Mouse (Mus musculus): ENCODE data around the gene Inpp4a. TPM values are rescaled to one million over a fixed set of nuclear protein-coding genes. Genes with fewer than 3 reads are reported as not detected.

The Inpp4a gene
- 44.0 and 44.2 TPM in 2 replicates for total RNA-seq (2015)
- 23.2 and 36.3 TPM in 2 replicates for total RNA-seq (2017)

- peak; percentile 79 for ATAC-seq (ENCODE audit: poor library complexity, severe bottlenecking)
These were observed at the start of gene Inpp4a for GRCm38 (mm10) chr1:37299540-37300491. Gene Inpp4a (plus strand): TSS chr1:37299865.

DNA sequence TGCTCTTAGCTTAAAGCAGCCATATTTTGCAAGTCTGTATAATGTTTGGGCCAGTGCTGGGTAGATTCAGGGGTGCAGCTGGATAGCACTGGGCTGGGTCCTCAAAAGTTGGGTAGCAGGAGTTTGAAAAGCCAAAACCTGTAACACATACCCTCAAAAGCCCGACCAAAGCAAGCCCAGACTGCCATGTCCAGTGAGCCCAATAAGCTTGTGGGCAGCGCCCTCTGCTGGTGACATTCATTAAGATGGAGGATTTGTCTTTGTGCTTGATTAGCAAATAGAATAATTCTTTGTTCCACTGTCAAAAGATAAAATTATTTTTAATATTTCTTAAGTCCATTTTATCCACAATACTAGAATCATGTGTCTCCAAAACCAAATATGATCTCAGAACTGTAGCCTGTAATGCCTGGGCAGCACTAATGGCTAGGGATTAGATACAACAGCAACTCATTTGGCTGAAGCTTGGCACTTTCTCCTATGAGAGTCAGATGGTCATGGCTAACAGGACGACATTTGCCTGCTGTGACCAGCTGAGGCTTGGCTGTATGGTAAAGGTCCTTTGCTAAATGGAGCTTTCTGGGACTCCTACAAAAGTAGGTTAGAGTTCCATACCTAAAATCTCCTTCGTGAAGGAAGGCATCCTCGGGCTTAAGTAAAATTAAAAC lies 48.9 kb upstream of the Inpp4a start:
- ATAC-seq (ENCODE audit: poor library complexity, severe bottlenecking): peak; percentile 60; the same call in 1 of the 2 replicates

GRCm38 (mm10) chr1:37258443-37258842 lies 41.2 kb upstream of the Inpp4a start:
- ATAC-seq (ENCODE audit: poor library complexity, severe bottlenecking): no peak

GRCm38 (mm10) chr1:37272464-37272863 lies 27.2 kb upstream of the Inpp4a start:
- ATAC-seq (ENCODE audit: poor library complexity, severe bottlenecking): peak; percentile 76

DNA sequence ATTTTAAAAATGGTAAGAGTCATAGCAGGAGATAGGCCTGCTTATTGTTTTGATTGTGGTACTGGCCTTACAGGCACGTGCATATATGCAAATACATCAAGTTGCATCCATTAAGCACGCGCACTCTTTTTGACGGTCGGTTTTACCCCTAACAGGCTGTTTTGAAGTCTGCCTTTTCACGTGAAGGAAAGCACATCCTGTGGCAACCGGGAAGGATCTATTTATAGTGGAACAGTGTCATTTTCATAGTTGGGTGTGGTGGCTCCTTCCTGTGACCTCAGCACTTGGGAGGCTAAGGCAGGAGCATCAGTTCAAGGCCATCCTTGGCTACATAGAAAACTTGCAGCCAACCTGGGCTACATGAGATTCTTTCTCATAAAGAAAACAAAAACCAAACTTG lies 13.1 kb upstream of the Inpp4a start:
- no peak for ATAC-seq (ENCODE audit: poor library complexity, severe bottlenecking)

DNA sequence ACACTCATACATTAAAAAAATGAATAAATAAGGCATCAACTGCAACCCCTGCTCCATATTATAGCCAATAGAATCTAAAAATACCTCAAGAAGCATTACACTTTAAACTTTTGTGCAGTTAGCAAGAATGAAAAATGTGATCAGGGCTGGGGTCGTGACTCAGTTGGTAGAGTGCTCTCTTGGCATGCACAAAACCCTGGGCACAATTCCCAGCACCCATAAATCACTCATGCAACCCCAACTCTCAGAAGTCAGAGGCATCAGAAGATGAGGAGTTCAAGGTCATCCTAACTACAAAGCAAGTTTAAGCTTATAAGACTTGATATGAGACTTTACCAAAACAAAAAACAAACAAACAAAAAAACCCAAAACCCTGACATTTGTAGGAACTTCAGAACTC lies 11.9 kb upstream of the Inpp4a start:
- ATAC-seq (ENCODE audit: poor library complexity, severe bottlenecking): no peak

- no peak for ATAC-seq (ENCODE audit: poor library complexity, severe bottlenecking)
These were observed 11.3 kb upstream of the Inpp4a start for GRCm38 (mm10) chr1:37288181-37288935.

- ATAC-seq (ENCODE audit: poor library complexity, severe bottlenecking): no peak
These were observed 10.7 kb upstream of the Inpp4a start for GRCm38 (mm10) chr1:37288941-37289340.

GRCm38 (mm10) chr1:37296414-37296813 lies 3.3 kb upstream of the Inpp4a start:
- no peak for ATAC-seq (ENCODE audit: poor library complexity, severe bottlenecking)

DNA sequence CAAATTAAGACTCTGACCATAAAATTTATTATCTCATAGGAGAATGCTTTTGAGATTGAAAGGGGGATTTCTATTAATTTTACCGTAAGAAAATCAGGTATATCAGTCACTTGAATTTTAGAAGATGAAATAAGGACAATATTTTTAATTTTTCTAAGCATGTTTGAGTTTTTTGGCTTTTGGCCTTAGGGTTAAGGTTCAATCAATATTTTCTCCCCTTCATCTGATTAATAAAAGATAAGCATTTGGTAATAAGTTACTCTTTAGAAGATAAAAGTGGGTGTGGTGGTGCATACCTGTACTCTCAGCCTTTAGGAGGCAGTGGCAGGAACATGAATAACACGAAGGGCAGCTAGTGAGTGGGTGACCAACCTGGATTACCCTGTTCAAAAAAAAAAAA lies 761 bp upstream of the Inpp4a start:
- ATAC-seq (ENCODE audit: poor library complexity, severe bottlenecking): no peak

GRCm38 (mm10) chr1:37300650-37301049 lies 985 bp downstream of the Inpp4a start:
- ATAC-seq (ENCODE audit: poor library complexity, severe bottlenecking): peak; percentile 79

DNA sequence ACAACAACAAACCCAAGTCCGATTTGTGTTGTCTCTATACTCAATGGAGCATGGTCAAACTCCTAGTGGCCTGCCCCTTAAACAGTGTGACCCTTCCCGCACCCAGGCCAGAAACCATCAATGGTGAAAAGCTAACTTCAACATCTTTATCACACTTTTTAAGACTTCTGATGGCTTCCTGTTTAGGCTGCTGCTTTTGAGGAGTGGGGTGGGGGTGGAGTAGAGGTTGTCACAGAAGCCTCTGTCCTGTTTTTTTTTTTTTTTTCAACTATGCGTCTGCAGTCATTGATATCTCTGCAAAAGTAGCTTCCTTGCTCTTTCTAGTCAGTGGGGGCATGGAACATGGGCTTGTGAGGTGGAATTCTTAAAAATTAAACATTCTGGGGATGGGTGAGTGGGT lies 3.1 kb downstream of the Inpp4a start:
- no peak for ATAC-seq (ENCODE audit: poor library complexity, severe bottlenecking)

- ATAC-seq (ENCODE audit: poor library complexity, severe bottlenecking): no peak
These were observed 6.1 kb downstream of the Inpp4a start for GRCm38 (mm10) chr1:37305691-37306287.

- ATAC-seq (ENCODE audit: poor library complexity, severe bottlenecking): peak; percentile 65
These were observed 7.9 kb downstream of the Inpp4a start for GRCm38 (mm10) chr1:37307586-37307985.

DNA sequence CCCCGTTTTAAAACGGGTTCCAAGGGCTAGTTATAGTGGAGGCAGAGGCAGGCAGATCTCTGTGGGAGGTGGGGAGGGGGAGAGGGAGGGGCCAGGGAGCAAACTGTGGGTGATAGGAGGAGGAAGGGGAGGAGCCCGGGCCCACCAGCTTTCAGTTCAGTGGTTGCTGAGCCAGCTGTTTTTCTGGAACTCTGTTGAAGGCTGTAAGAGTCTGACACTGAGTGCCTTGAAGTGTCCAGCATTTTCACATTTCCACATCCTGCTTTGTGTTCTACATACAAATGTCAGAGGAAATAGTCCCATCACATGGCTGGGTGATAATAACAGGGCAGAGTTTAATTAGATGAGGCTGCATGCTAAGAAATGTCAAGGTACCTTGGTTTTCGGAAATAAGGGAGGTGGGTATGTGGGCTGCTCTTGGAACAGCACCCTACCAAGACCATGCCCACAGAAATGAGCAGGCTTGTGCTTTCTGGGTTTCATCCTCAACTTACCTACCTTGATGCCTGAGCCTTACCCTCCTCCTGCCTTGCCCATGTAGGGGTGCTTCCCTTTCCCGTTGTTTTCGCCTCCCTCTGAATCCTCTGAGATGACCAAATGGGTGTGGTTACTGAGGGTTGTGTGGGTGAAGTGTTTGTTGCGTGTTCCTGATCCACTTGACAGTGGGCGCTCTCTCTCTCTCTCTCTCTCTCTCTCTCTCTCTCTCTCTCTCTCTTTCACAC lies 8.5 kb downstream of the Inpp4a start:
- ATAC-seq (ENCODE audit: poor library complexity, severe bottlenecking): peak; percentile 34

- peak; percentile 71 for ATAC-seq (ENCODE audit: poor library complexity, severe bottlenecking)
These were observed 9.1 kb downstream of the Inpp4a start for GRCm38 (mm10) chr1:37308743-37309100.

DNA sequence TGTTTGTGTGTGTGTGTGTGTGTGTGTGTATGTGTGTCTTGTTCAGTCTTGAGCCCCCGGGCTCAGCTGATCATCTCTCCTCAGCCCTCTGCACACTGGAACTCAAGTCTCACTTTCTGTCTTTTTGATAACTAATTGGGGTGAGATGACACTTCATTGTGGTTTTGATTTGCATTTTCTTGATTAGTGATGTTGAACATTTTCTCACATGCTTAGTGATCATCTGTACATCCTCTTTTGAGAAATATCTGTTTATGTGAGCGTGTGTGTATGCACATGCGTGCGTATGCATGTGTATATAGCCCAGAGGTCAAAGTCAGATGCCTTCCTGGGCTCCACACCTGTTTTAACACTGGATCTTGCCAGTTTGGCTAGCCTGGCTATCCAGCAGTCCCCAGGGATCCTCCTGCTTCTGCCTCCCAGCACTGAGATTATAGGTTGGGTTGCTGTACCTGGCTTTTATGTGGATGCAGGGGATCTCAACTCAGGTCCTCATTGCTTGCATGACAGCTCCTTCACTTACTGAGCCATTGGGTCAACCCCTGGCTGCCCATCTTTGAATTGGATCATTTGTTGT lies 10.4 kb downstream of the Inpp4a start:
- ATAC-seq (ENCODE audit: poor library complexity, severe bottlenecking): no peak

- ATAC-seq (ENCODE audit: poor library complexity, severe bottlenecking): peak; percentile 36
These were observed 14.7 kb downstream of the Inpp4a start for GRCm38 (mm10) chr1:37314338-37314737.

DNA sequence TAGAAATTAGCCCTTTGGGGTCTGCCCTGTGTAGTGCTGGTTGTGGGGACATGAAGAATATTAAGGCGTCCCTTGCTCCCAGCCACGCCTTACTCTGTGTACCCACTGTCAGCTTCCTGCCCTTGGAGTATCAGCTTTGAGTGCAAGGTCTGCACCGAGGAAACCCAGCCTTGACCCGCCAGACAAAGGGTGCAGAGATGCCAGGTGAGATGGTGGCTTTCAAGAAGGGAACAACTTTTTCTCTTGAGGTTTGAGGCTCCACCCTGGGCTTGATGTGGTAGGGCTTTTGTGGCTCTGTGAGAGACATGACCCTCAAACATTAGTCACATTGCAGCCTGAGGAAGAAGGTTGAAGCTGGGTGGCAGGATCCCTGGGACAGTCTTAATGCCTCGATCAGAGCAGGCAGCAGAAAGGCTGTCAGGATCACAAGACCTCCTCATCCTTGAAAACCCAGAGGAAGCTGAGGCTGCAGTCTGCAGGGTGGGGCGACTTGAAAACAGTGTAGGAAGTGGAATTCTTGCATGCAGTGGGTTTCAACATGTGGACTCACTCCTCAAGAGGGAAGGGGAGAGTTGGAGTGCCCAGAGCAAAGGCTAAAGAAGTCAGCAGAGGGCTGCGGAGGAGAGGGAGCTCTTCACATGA lies 18.1 kb downstream of the Inpp4a start:
- peak; percentile 30 for ATAC-seq (ENCODE audit: poor library complexity, severe bottlenecking)

All from megakaryocyte, adult 5-6 weeks (primary cell).